Mouse (Mus musculus) heart, embryonic 14.5 days (tissue): ENCODE measurements around the gene Phactr1. TPM values are rescaled to one million over a fixed set of nuclear protein-coding genes. Genes with fewer than 3 reads are reported as not detected.
A peak's percentile ranks its signal among the peaks of the same experiment; 100 is the strongest.

Experiments used
- ATAC-seq: fragments of 200-750 bp; cut with Nextera tagmentation; 2 replicates; pipeline ENCODE4 v1.8.0; 2017; ENCODE audit warnings: low read depth, moderate TSS enrichment; ENCODE audit not compliant: insufficient number of reproducible peaks, insufficient read depth, low FRiP score
- H3K27ac ChIP-seq, 2 experiments: fragments of 200-500 bp in 1 of 2; fragments of 300-500 bp in 1 of 2; sonication (generic) in 1 of 2; replicated peaks in 1 of 2; 2 replicates each; pipeline ENCODE4 v1.5.1; 2012 to 2014; ENCODE audit warnings: low read depth in 2 of 2, low read length in 2 of 2, control low read depth in 1 of 2, mild to moderate bottlenecking in 1 of 2, mixed read lengths in 1 of 2; ENCODE audit not compliant: control insufficient read depth in 1 of 2, insufficient read depth in 1 of 2
- H3K27me3 ChIP-seq: fragments of 300-500 bp; sonication (generic); 2 replicates; pipeline ENCODE4 v1.6.1; 2014; ENCODE audit warnings: mild to moderate bottlenecking, low read length, control low read depth; ENCODE audit not compliant: control insufficient read depth, insufficient read depth
- H3K36me3 ChIP-seq: fragments of 300-500 bp; sonication (generic); 2 replicates; pipeline ENCODE4 v1.6.1; 2014; ENCODE audit warnings: mild to moderate bottlenecking, control low read depth, low read length, mixed read lengths; ENCODE audit not compliant: control insufficient read depth, insufficient read depth
- H3K4me1 ChIP-seq, 2 experiments: fragments of 200-500 bp in 1 of 2; fragments of 300-500 bp in 1 of 2; sonication (generic) in 1 of 2; 2 replicates each; pipeline ENCODE4 v1.6.1; 2012 to 2014; ENCODE audit warnings: low read length in 2 of 2, control low read depth in 1 of 2, mixed read lengths in 1 of 2; ENCODE audit not compliant: control insufficient read depth in 2 of 2, insufficient read depth in 2 of 2
- H3K4me2 ChIP-seq: fragments of 300-500 bp; sonication (generic); 2 replicates; pipeline ENCODE4 v1.6.1; 2014; ENCODE audit warnings: mild to moderate bottlenecking, low read length
- H3K4me3 ChIP-seq, 2 experiments: fragments of 200-500 bp in 1 of 2; fragments of 300-500 bp in 1 of 2; sonication (generic) in 1 of 2; 2 replicates each; pipeline ENCODE4 v1.5.1; 2012 to 2014; ENCODE audit warnings: low read length in 2 of 2, mild to moderate bottlenecking in 2 of 2, control low read depth in 1 of 2, low read depth in 1 of 2, moderate library complexity in 1 of 2; ENCODE audit not compliant: control insufficient read depth in 1 of 2, insufficient read depth in 1 of 2
- H3K9ac ChIP-seq: fragments of 300-500 bp; sonication (generic); 2 replicates; pipeline ENCODE4 v1.6.1; 2014; ENCODE audit warnings: mild to moderate bottlenecking, low read length
- H3K9me3 ChIP-seq: fragments of 300-500 bp; sonication (generic); 2 replicates; pipeline ENCODE4 v1.6.1; 2016; ENCODE audit warnings: low read length, control low read depth; ENCODE audit not compliant: control insufficient read depth
- WGBS: fragments of 180-500 bp; shearing (Covaris S2); extraction: QIAGEN DNeasy Blood & Tissue Kit; methylation state at CpG from one replicate; pipeline ENCODE4 v1.1.7; 2014; 5-methylcytosine and 5-hydroxymethylcytosine counted together
- polyA plus RNA-seq: library from polyadenylated mRNA; unstranded; fragments of >200 nt; fragmentation: Nextera tagmentation; extraction: Ambion mirVana; gene quantifications from 2 replicates; pipeline ENCODE4 v1.2.1, GENCODE M21; 2014

The Phactr1 gene
- polyA plus RNA-seq, 1 experiment from 2014 or later = 8.9 TPM

DNA sequence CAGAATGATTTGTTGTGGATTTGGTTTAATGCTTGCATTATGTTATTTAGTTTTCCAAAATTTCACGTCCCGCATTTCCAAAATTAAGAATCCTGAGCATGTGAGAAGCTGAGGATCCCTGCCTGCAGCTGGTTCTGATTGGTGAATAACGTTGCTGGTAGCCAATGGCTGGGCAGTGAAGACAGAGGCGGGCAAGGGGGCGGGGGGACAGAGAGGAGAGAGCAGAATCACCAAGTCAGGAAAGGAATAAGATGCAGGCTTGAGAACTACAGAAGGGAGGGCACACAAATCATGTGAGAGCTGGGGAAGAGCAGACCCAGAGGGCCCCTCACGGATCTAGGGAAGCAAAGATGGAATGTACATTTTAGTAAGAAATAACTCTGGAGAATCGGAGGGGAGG lies 132.3 kb downstream of the Phactr1 start:
- peak; percentile 38; the same call in 1 of the 2 replicates for ATAC-seq
- WGBS = 18% methylated on average over 7 of the region's 7 CpGs
- Histone ChIP-seq H3K27ac (no peak overlapping the region), H3K9ac (no peak overlapping the region), H3K4me2 (peak overlapping the region; percentile 45), H3K27me3 (peaks cover 4% of the 10 kb centered on the region; the same call in 1 of the 2 replicates), H3K36me3 (no peaks in the 10 kb centered on the region), H3K9me3 (peaks cover 5% of the 10 kb centered on the region), H3K4me1 (peaks cover 0 to 8% of the 10 kb centered on the region in 2 experiments; a peak in 1 of 4 replicates), H3K4me3 (peak overlapping the region in 1 of 2 experiments; percentile 10; a peak in 1 of 4 replicates)

DNA sequence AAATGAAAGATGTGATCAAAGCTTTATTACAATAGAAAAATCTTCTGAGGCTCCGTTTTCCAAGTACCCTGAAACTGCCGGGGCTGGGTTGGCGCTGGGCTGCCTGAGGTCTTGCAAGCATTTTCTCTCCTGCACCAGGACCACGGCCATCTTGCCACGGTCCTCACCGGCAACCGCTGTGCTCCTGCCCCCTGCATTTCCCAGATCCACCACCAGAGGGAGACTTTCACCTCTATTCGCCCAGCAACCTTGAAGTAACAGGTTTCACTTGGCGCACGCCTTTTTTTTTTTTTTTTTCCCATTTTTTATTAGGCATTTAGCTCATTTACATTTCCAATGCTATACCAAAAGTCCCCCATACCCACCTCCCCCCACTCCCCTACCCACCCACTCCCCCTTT lies 138.0 kb downstream of the Phactr1 start:
- Histone ChIP-seq H3K9ac (no peak overlapping the region), H3K27me3 (peaks cover 4% of the 10 kb centered on the region; the same call in 1 of the 2 replicates), H3K27ac (no peak overlapping the region), H3K9me3 (peaks cover 5% of the 10 kb centered on the region), H3K36me3 (no peaks in the 10 kb centered on the region), H3K4me1 (peaks cover 10 to 13% of the 10 kb centered on the region in 2 experiments; a peak in 3 of 4 replicates), H3K4me3 (no peak overlapping the region), H3K4me2 (no peak overlapping the region)
- ATAC-seq = no peak
- 37% methylated on average over 10 of the region's 10 CpGs for WGBS

GRCm38 (mm10) chr13:42820513-42820912 lies 140.1 kb downstream of the Phactr1 start:
- Histone ChIP-seq H3K4me3 (no peak overlapping the region), H3K36me3 (no peaks in the 10 kb centered on the region), H3K27me3 (no peaks in the 10 kb centered on the region), H3K4me2 (no peak overlapping the region), H3K9ac (no peak overlapping the region), H3K27ac (no peak overlapping the region), H3K4me1 (peaks cover 9 to 10% of the 10 kb centered on the region in 2 experiments; a peak in 3 of 4 replicates), H3K9me3 (peaks cover 9% of the 10 kb centered on the region)
- 43% methylated on average over 9 of the region's 9 CpGs for WGBS
- ATAC-seq = no peak

GRCm38 (mm10) chr13:42821426-42822106 lies 141.1 kb downstream of the Phactr1 start:
- no peak overlapping the region for H3K4me2 ChIP-seq
- ATAC-seq = no peak
- peaks cover 9 to 10% of the 10 kb centered on the region in 2 experiments; a peak in 3 of 4 replicates for H3K4me1 ChIP-seq
- no peak overlapping the region for H3K9ac ChIP-seq
- no peak overlapping the region for H3K4me3 ChIP-seq
- 0 out of 4 replicates have a peak overlapping the region, but pooled peaks have one; percentile 5 to 9 for H3K27ac ChIP-seq
- 58% methylated on average over 15 of the region's 15 CpGs for WGBS
- no peaks in the 10 kb centered on the region for H3K36me3 ChIP-seq
- peaks cover 9% of the 10 kb centered on the region for H3K9me3 ChIP-seq
- no peaks in the 10 kb centered on the region for H3K27me3 ChIP-seq

GRCm38 (mm10) chr13:42822545-42822944 lies 142.1 kb downstream of the Phactr1 start:
- H3K9ac ChIP-seq = no peak overlapping the region
- ATAC-seq = no peak
- H3K36me3 ChIP-seq = no peaks in the 10 kb centered on the region
- no peak overlapping the region for H3K4me3 ChIP-seq
- peaks cover 9 to 10% of the 10 kb centered on the region in 2 experiments; a peak in 3 of 4 replicates for H3K4me1 ChIP-seq
- no peak overlapping the region for H3K27ac ChIP-seq
- 16% methylated on average over 10 of the region's 10 CpGs for WGBS
- H3K27me3 ChIP-seq = no peaks in the 10 kb centered on the region
- H3K9me3 ChIP-seq = 0 out of 2 replicates have a peak, but pooled peaks cover 4% of the 10 kb centered on the region
- no peak overlapping the region for H3K4me2 ChIP-seq

- Histone ChIP-seq H3K4me2 (no peak overlapping the region), H3K4me1 (peaks cover 12% of the 10 kb centered on the region in 2 experiments), H3K36me3 (no peaks in the 10 kb centered on the region), H3K27me3 (no peaks in the 10 kb centered on the region), H3K9me3 (0 out of 2 replicates have a peak, but pooled peaks cover 4% of the 10 kb centered on the region), H3K4me3 (no peak overlapping the region), H3K27ac (no peak overlapping the region), H3K9ac (no peak overlapping the region)
- ATAC-seq = no peak
- 65% methylated on average over 7 of the region's 7 CpGs for WGBS
These were observed 143.5 kb downstream of the Phactr1 start for GRCm38 (mm10) chr13:42823875-42824274.

DNA sequence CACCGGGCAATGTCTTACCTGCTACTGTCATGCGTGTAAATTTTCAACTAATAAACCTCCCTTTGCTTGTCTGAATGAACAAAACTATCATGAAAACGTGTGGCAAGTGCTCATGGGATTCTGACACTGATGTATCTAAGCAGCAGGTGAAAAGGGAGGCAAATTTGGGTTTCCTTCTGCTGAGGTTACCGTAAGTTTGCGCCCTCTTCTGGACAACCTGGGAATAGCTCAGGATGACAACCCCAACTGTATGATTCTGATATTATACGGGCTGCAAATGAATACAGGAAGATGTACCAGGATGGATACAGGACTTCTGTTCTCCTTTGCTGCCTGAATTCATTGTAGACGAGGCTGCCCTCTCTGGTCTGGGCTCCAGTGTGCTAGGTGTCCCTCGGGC lies 146.2 kb downstream of the Phactr1 start:
- Histone ChIP-seq H3K4me1 (peaks cover 10 to 11% of the 10 kb centered on the region in 2 experiments), H3K4me3 (no peak overlapping the region), H3K27me3 (no peaks in the 10 kb centered on the region), H3K36me3 (no peaks in the 10 kb centered on the region), H3K4me2 (no peak overlapping the region), H3K9me3 (0 out of 2 replicates have a peak, but pooled peaks cover 4% of the 10 kb centered on the region), H3K9ac (no peak overlapping the region), H3K27ac (no peak overlapping the region)
- WGBS = 56% methylated on average over 8 of the region's 8 CpGs
- no peak for ATAC-seq
